Comparison of ENCODE assay signal across 27 mouse cellular contexts in the genomic region with DNA sequence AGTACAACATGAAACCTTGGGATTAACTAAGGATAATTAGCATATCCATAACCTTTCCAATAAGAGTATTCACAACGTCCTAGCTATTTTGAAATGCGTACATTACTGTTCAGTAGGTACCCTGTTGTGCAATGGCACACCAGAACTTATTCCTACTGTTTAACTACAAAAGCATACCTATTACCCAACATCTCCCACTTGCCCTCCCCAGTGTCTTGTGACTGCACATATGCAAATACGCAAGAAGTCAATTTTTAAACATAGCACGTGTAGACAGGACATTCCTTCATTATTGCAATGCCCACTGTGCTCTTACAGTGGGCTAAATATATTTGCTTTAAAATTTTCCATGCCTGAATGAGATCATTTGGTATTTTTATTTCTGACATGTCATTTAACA. TPM values are rescaled to one million over a fixed set of nuclear protein-coding genes. Genes with fewer than 3 reads are reported as not detected.
DNase-seq lines count a peak whose midpoint lies in the region; ATAC-seq lines count a peak whose summit lies in the region.
"Had no signal": no experiment of that assay in that cellular context is flagged by ENCODE, and none has a peak within 500 bp of the region (broad histone marks: within the 10 kb centered on the region; RNA-seq: fewer than 3 reads in every experiment).

No protein-coding gene starts in this region.

- peaks cover 13% of the 10 kb centered on the region for H3K36me3 ChIP-seq in liver, embryonic 13.5 days
- H3K36me3 ChIP-seq: limb, embryonic 15.5 days had no signal

- H3K4me1 ChIP-seq in liver, embryonic 13.5 days (replicated peaks), result peaks cover 38% of the 10 kb centered on the region
- H3K4me1 ChIP-seq: heart, embryonic 12.5 days; kidney, embryonic 15.5 days; limb, embryonic 15.5 days had no signal

- H3K9me3 ChIP-seq in liver, embryonic 13.5 days (replicated peaks), result no peaks in the 10 kb centered on the region
- H3K9me3 ChIP-seq: heart, embryonic 12.5 days; kidney, embryonic 15.5 days; limb, embryonic 15.5 days; megakaryocyte, embryonic 14.5 days had no signal

- WGBS in liver, embryonic 13.5 days (ENCODE audit: insufficient replicate concordance), result 61% methylated on average over 4 of the region's 4 CpGs

- no peak overlapping the region for H3K4me2 ChIP-seq in liver, embryonic 13.5 days
- H3K4me2 ChIP-seq: heart, embryonic 12.5 days; kidney, embryonic 15.5 days; limb, embryonic 15.5 days had no signal

- DNase-seq in lung, postnatal 10 days, result peak; percentile 5
- DNase-seq in lung, postnatal 14 days, result no peak
- DNase-seq in liver, embryonic 13.5 days, result no peak
- DNase-seq in lung, postnatal 36 days, result peak; percentile 42
- no peak for DNase-seq in spleen, adult 18-20 months
- DNase-seq in gastrocnemius, postnatal 4 days (ENCODE audit: low spot score in 2 of 2), result no peak
- no peak for DNase-seq in spleen, postnatal 14 days (ENCODE audit: low spot score in 2 of 2)
- DNase-seq: adrenal gland, postnatal 25 days; cerebellum, adult 9-11 months; gastrocnemius, postnatal 10 days; heart, adult 18-20 months; heart, postnatal 10 days; kidney, postnatal 4 days; left cerebral cortex, postnatal 4 days; midbrain, embryonic 14.5 days; right cerebral cortex, postnatal 14 days had no signal

- no peak overlapping the region for H3K4me3 ChIP-seq in liver, embryonic 13.5 days (replicated peaks)
- H3K4me3 ChIP-seq: heart, embryonic 12.5 days; kidney, embryonic 15.5 days; limb, embryonic 15.5 days; megakaryocyte, embryonic 14.5 days had no signal

- H3K27ac ChIP-seq in liver, embryonic 13.5 days, result peak overlapping the region; percentile 85
- H3K27ac ChIP-seq: hindbrain, postnatal 0 days; kidney, embryonic 15.5 days; limb, embryonic 15.5 days had no signal

- no peak for ATAC-seq in liver, embryonic 13.5 days (ENCODE audit: low read depth)
- ATAC-seq: forebrain, embryonic 16.5 days; hindbrain, postnatal 0 days; intestine, postnatal 0 days had no signal

- H3K27me3 ChIP-seq in liver, embryonic 13.5 days, result no peaks in the 10 kb centered on the region
- H3K27me3 ChIP-seq: heart, embryonic 12.5 days; kidney, embryonic 15.5 days; limb, embryonic 15.5 days; megakaryocyte, embryonic 14.5 days had no signal

- H3K9ac ChIP-seq in liver, embryonic 13.5 days, result peak overlapping the region; percentile 36; the same call in 1 of the 2 replicates
- H3K9ac ChIP-seq: heart, embryonic 12.5 days; kidney, embryonic 15.5 days; limb, embryonic 15.5 days had no signal

RNA-seq across cellular contexts. Expression of a gene that starts 19.9 kb away (rescaled TPM):
- polyA plus RNA-seq in liver, embryonic 13.5 days (2015; fragmentation: Nextera tagmentation; extraction: Ambion mirVana), result 27.4 and 30.8 TPM in 2 replicates
- total RNA-seq in gastrocnemius, postnatal 4 days (2021), result 10 to 100 TPM; 46.1 to 53.9 TPM

RNA-seq across cellular contexts. Expression of a gene that starts 34.4 kb away (rescaled TPM):
- 3.3 and 4.6 TPM in 2 replicates for polyA plus RNA-seq in liver, embryonic 13.5 days (2015; fragmentation: Nextera tagmentation; extraction: Ambion mirVana)
- total RNA-seq in gastrocnemius, postnatal 4 days (2021), result 10 to 100 TPM; 50.6 to 51.9 TPM

RNA-seq across cellular contexts. Expression of a gene that starts 36.0 kb away (rescaled TPM):
- not detected in 2 replicates for polyA plus RNA-seq in liver, embryonic 13.5 days (2015; fragmentation: Nextera tagmentation; extraction: Ambion mirVana)
- total RNA-seq in gastrocnemius, postnatal 4 days (2021), result not detected
- total RNA-seq: adrenal gland, postnatal 25 days; common myeloid progenitor, adult 5-6 weeks; gastrocnemius, postnatal 10 days; heart, adult 18-20 months; heart, postnatal 10 days; hindbrain, postnatal 0 days; left cerebral cortex, postnatal 4 days had no signal
- polyA plus RNA-seq: forebrain, embryonic 16.5 days; heart, embryonic 12.5 days; hindbrain, embryonic 11.5 days; intestine, postnatal 0 days; kidney, embryonic 15.5 days; limb, embryonic 15.5 days; midbrain, embryonic 14.5 days; neural tube, embryonic 11.5 days; urinary bladder, adult 2 months had no signal

Comparison
In these comparisons a context has a peak if more than half of its experiments do, and no peak if none do; other contexts are left out.
1. DNase-seq: peak in lung, postnatal 10 days (single experiment) and lung, postnatal 36 days (single experiment); none in lung, postnatal 14 days (single experiment), liver, embryonic 13.5 days (single experiment), spleen, adult 18-20 months (0 of 2), gastrocnemius, postnatal 4 days (0 of 2) and spleen, postnatal 14 days (0 of 2).